Mouse (Mus musculus) adrenal gland, adult (tissue): ENCODE results near the gene Urah.

Experiments
- DNase-seq, 2 experiments: peaks; one replicate each; pipeline ENCODE4 v3.0.0; 2022 to 2023; ENCODE audit warnings: low spot score in 1 of 2; ENCODE audit not compliant: inconsistent age in 2 of 2

The Urah gene

GRCm38 (mm10) chr7:140840750-140841735, 6.2 kb downstream of the Urah start:
- peak in 1 of 2 experiments; percentile 1 for DNase-seq

DNA sequence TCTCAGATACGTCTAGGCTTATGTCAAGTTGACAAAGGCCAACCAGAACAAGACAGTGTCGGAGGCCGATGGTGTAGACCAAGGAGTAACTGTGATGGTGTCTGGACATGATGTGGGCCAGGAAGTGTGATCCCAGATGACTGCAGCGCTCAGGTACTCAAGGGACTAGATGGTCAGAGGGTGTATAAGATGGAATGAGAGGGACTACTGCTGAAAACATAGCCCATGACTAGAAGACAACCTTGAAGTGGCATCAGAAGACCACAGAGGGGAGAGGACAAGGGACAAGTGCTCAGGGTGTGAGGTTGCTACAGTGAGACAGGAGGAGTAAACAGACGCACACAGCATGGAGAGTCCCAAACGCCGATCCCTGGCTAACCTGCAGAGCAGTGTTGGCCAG, 9.0 kb downstream of the Urah start:
- DNase-seq: no peak

- DNase-seq: peak; percentile 88 to 97
Measured at GRCm38 (mm10) chr7:140844905-140845665, 10.3 kb downstream of the Urah start, which contains the start of gene Scgb1c1. Gene Scgb1c1 (plus strand): TSS chr7:140845547.

DNA sequence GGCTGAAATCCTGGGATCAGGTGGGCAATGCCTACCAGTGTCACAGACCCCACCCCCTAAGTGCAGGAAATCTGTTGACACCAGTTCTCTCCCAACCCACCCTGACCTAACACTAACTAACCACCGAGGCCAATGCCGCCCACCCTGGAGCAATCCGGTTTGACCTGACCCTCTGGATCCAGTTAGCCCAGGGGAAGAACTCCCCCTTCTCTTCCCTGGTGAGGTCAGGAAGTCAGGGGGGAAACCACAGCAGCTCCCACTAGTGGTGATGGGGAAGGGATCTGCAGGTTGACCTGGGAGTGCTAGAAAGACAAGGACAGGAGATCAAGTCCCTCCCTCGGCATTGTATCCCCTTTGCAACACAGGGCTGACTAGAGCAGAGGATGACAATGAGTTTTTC, 10.9 kb downstream of the Urah start:
- peak in 1 of 2 experiments; percentile 46 for DNase-seq

DNA sequence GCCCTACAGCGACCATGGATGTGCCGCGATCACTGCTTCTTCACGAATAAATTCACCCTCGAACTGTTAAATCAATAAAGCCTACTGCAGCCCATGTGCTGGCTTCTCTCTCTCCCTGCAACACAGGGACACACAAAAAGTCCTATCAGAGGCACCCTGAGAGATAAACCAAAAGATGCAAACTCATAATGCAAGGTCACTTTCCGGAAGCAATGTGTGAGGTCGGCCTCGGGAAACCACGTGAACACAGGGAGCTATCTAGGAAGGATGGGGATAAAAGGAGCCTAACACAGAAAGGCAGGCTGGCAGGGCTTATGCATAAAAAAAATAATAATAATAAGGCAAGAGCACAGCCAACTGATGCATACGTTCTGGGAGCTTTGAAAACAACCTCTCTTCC, 11.9 kb downstream of the Urah start:
- DNase-seq: peak in 1 of 2 experiments; percentile 76

- peak; percentile 82 to 93 for DNase-seq
Measured at GRCm38 (mm10) chr7:140847755-140848580, 13.2 kb downstream of the Urah start, which contains the start of gene Odf3. Gene Odf3 (plus strand): TSS chr7:140847805.

DNA sequence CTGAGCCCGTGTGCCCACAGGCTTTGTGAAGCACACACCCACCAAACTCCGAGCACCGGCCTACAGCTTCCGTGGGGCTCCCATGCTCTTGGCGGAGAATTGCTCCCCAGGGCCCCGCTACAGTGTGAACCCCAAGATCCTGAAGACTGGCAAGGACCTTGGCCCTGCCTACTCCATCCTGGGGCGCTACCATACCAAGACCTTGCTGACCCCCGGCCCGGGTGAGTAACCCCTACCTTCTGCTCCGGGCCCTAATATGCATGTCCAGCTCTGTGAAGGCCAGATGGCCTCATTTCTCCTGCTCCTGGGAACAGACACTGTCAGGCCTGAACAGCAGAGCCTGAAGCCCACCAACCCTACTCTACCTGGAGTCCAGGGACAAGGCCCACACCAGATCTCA, 13.8 kb downstream of the Urah start:
- DNase-seq: no peak

GRCm38 (mm10) chr7:140851916-140852315, 17.1 kb downstream of the Urah start:
- peak; percentile 70 to 86 for DNase-seq

DNA sequence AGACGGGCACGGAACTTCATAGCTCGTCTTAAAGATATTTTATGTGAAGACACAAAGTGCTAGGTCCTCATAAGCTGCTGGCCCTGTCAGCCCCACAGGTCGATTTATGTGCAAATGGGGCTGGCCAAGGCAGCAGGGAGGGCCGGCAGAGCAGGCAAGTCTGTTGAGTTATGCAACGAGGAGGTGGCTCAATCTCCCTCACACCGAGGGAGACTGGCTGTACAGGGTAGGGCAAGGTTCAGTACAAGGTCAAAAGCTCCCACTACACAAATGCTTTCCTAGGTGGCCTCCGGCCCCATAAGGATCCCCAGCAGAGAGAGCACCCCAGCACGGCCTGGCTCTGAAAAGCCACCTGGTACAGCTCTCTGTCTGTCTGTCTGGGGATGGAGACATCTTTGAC, 18.6 kb downstream of the Urah start:
- DNase-seq: peak; percentile 71 to 87

DNA sequence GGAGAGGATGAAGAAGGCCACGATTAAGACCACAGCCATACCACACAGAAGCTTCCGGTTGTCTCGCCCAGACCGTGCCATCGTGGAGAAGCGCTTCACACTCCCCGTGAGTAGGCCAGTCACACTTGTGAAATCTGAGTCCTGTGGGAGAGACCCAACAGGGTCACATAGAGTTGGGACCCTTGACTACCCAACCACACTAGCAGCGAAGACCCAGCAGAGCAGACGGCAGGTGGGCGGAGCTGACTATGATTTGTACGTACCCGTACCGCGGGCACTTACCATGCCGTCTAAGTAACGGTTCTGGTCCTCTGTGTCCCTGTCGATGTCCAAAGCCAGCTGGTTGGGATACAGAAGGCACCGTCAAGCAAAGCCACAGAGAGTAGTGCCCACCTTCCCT, 19.7 kb downstream of the Urah start:
- DNase-seq: peak in 1 of 2 experiments; percentile 47

DNA sequence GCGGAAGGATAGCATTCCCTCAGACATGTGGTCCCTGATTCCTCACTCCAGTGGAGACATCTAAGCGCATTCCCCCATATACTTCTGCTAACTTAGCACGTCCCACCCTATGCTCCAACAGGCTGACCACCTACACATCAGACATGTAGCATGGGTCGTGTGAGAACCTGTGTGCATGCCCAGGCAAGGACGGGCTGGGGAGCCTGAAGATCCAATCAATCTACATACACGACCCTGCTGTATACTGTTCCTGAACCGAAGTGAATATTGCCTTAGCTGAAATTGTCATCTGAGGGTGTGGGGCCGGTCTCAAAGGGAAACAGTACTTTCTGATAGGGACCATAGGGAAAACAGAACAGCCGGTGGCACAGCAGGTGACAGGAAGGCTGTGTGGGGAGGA, 20.4 kb downstream of the Urah start:
- DNase-seq: no peak

GRCm38 (mm10) chr7:140855860-140856784, 21.3 kb downstream of the Urah start, which contains the start of gene Gm45785:
Gene Gm45785 (minus strand): TSS chr7:140856331.
- DNase-seq: peak; percentile 92 to 97

DNA sequence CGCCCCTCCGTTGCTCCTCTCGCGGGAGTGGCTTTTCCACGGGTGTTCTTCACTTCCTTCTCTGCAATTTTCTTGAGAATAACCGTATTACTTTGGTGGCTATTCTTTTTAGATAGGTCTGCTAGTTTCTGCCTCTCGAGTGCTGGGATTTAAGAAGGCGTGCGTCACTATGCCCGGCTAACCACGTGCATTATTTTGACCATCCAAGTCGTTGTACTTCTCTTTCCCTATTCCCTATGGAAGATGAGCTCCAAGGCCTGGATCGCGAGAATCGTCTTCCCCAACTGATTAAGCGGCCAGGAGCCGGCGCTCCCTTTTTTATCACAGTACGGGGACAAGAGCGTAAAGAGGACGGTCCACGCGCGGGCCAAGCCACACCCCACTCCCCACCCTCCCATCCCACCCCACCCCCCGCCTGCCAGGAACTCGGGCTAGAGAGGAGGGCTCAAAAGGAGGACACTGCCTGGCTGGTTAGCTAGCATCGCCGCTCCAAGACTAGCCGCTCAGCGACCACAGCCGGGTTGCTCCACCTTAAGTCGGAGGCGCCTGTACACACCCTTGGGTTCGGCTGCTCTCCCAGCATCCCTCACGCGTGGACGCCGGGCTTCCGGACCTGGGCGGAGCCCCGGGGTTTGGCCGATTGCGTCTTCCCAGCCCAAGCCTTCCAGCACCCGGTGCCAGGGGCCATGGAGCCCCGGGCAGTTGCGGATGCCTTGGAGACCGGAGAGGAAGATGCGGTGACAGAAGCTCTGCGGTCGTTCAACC, 22.1 kb downstream of the Urah start, which contains the start of gene Ric8a:
Gene Ric8a (plus strand): TSS at position 173 of the 765 bp plus-strand sequence.
- DNase-seq: peak; percentile 95 to 97

DNA sequence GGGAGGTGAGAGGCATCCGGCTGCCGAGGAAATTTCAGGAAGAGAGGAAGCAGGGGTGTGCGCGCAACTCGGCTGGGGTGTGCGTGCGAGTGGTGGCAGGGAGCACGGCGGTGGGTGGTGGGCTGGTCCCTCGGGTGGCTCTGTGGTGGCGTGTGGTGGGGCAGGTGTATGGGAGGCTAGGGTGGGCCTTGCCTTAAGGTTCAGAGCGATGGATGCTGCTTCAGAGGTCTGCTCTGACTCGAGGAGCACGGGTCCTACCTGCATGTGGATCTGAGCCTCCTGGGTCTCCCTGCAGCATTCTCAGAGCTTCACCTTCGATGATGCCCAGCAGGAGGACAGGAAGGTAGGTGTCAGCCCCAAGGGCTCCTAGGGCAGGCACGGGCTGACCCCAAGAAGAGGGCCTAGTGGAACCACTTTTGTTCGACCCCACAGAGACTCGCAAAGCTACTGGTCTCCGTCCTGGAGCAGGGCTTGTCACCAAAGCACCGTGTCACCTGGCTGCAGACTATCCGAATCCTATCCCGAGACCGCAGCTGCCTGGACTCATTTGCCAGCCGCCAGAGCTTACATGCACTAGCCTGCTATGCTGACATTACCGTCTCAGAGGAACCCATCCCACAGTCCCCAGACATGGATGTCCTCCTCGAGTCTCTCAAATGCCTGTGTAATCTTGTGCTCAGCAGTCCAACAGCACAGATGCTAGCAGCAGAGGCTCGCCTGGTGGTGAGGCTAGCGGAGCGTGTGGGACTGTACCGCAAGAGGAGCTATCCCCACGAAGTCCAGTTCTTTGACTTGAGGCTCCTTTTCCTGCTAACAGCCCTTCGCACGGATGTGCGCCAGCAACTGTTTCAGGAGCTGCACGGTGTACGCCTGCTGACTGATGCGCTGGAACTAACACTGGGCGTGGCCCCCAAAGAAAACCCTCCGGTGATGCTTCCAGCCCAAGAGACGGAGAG, 23.0 kb downstream of the Urah start, which contains the start of gene Bet1l:
Gene Bet1l (minus strand): TSS at position 28 of the 956 bp plus-strand sequence.
- DNase-seq: no peak

- DNase-seq: no peak
Measured at GRCm38 (mm10) chr7:140858746-140859145, 23.9 kb downstream of the Urah start.

- no peak for DNase-seq
Measured at GRCm38 (mm10) chr7:140859997-140860396, 25.2 kb downstream of the Urah start.

DNA sequence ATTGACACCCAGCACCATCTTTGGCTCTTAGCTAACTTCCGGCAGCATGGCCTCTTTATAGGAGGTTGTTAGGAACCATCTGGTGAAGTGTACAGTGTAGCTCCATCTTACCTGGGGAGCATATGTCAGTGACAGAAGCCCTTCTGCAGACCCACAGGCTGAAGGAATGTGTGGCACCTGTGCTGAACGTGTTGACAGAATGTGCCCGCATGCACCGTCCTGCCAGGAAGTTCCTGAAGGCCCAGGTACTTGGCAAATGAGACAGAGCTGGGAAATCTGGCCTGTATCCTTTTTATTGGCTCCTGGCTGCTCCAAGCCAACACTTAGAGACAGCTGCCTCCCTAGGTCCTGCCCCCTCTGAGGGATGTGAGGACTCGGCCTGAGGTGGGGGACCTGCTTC, 25.9 kb downstream of the Urah start:
- DNase-seq: no peak

DNA sequence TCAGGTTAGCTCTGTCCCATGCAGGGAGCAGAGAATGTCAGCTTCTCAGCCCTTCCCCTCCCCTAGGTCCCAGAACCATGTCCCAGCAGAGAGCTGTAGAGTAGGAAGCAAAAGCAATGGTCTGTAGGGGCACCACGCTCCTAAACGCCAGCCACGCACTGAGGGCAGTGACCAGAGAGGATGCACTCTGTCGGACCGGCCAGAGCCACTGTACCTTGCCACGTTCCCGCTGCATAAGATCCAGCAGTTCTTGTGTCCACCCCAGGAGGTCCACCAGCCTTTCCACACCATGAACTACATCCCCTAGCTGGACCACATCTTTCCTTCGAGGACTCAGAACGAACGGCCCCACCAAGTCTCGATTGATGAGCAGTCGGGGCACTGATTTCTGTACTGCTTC, 29.9 kb downstream of the Urah start:
- no peak for DNase-seq
